Mouse (Mus musculus): ENCODE measurements around the gene Cldn15. TPM values are rescaled to one million over a fixed set of nuclear protein-coding genes. Genes with fewer than 3 reads are reported as not detected.

Gene Cldn15
- total RNA-seq (2014; rRNA removed; ENCODE audit: low replicate concordance), result 10.2 and 19.3 TPM in 2 replicates
- 7.9 and 9.1 TPM in 2 replicates for polyA plus RNA-seq (2015; fragmentation: Nextera tagmentation; extraction: Ambion mirVana)

DNA sequence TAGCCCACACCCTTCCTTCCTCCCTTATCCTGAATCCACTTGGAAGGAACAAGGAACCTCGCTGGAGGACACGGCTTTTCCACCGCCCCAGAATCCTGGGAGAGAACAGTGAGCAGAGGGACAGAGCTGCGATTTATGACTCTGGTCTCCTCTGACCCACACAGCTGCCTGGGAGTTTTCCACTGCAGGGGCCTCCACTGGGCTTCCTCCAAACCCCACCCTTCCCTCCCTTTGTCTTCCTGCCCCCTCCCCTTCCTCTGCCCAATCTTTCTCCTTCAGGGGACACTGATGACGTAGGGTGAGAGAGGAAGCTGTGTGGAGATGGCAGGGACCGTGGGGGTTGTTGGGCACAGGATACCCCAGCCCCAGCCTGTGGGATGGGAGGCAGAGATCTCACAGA, at the start of gene Cldn15:
Gene Cldn15 (plus strand): TSS at position 286 of the 400 bp plus-strand sequence.
- TF ChIP-seq EP300 (IDR thresholded peaks at IDR 0.05; ENCODE audit: low read depth), result peak; percentile 88; the same call in 1 of the 2 replicates
- TF ChIP-seq CTCF (IDR thresholded peaks at IDR 0.05; ENCODE audit: low read depth), result no peak
- H3K9me3 ChIP-seq (replicated peaks; ENCODE audit: control insufficient read depth, low read length), result no peaks in the 10 kb centered on the region
- WGBS, result 55% methylated on average over 6 of the region's 6 CpGs
- no peaks in the 10 kb centered on the region for H3K27me3 ChIP-seq (ENCODE audit: control insufficient read depth, insufficient read depth, low read length)
- DNase-seq (ENCODE audit: low spot score) (peak; percentile 80), ATAC-seq (ENCODE audit: insufficient read depth, low read depth) (peak; percentile 11; the same call in 1 of the 2 replicates)
- 0 out of 2 replicates have a peak within 1 kb of the TSS, but pooled peaks have one; percentile 9 for H3K4me2 ChIP-seq (ENCODE audit: low read depth, low read length)
- no peak within 1 kb of the TSS for H3K4me3 ChIP-seq (ENCODE audit: low read depth, low read length)
- peaks cover 34% of the 10 kb centered on the region for H3K36me3 ChIP-seq (replicated peaks; ENCODE audit: control insufficient read depth, insufficient read depth, low read length)
- peak within 1 kb of the TSS; percentile 85 for H3K27ac ChIP-seq (ENCODE audit: low read depth)
- H3K9ac ChIP-seq (replicated peaks; ENCODE audit: low read depth, low read length), result peak within 1 kb of the TSS; percentile 30; the same call in 1 of the 2 replicates
- peaks cover 22% of the 10 kb centered on the region; the same call in 1 of the 2 replicates for H3K4me1 ChIP-seq (ENCODE audit: control insufficient read depth, insufficient read depth)

DNA sequence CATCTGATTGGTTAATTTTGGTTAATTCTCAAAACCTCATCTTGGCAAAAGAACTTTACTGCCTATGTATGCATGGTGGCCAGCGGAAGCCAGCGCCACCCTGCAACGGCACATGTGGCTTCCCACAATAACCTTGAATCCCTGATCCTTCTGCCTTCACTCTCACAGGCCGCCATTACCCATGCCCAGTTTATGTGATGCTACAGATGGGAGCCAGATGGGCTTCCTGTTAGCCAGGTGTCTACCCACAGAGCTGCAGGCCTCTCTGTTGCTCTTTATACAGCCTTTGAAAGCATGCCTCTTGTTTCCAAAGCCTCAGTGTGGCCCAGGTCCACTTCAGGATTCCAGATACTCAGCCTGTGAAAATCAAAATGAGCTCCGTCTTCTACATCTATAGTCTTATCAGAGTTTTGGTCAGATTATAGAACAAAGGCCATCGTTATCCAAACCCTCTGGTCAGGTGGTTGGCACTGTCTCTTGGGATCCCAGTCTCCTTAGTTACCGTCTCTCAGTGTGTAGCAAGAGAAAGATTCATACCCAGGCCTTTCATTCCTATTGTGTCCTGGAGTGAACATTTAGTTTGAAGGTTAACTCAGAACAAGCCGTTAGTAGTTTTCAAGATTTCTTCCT, 48.7 kb upstream of the Cldn15 start:
- ATAC-seq (ENCODE audit: insufficient read depth, low read depth) (no peak), DNase-seq (ENCODE audit: low spot score) (no peak)
- H3K4me2 ChIP-seq (ENCODE audit: low read depth, low read length), result no peak overlapping the region
- peaks cover 12% of the 10 kb centered on the region; the same call in 1 of the 2 replicates for H3K36me3 ChIP-seq (replicated peaks; ENCODE audit: control insufficient read depth, insufficient read depth, low read length)
- H3K4me3 ChIP-seq (ENCODE audit: low read depth, low read length), result no peak overlapping the region
- TF ChIP-seq EP300 (IDR thresholded peaks at IDR 0.05; ENCODE audit: low read depth) (no peak), CTCF (IDR thresholded peaks at IDR 0.05; ENCODE audit: low read depth) (no peak)
- no peaks in the 10 kb centered on the region for H3K9me3 ChIP-seq (replicated peaks; ENCODE audit: control insufficient read depth, low read length)
- 93% methylated on average over 8 of the region's 8 CpGs for WGBS
- no peak overlapping the region for H3K9ac ChIP-seq (replicated peaks; ENCODE audit: low read depth, low read length)
- H3K27me3 ChIP-seq (ENCODE audit: control insufficient read depth, insufficient read depth, low read length), result no peaks in the 10 kb centered on the region
- H3K4me1 ChIP-seq (ENCODE audit: control insufficient read depth, insufficient read depth), result no peaks in the 10 kb centered on the region
- H3K27ac ChIP-seq (ENCODE audit: low read depth), result no peak overlapping the region

DNA sequence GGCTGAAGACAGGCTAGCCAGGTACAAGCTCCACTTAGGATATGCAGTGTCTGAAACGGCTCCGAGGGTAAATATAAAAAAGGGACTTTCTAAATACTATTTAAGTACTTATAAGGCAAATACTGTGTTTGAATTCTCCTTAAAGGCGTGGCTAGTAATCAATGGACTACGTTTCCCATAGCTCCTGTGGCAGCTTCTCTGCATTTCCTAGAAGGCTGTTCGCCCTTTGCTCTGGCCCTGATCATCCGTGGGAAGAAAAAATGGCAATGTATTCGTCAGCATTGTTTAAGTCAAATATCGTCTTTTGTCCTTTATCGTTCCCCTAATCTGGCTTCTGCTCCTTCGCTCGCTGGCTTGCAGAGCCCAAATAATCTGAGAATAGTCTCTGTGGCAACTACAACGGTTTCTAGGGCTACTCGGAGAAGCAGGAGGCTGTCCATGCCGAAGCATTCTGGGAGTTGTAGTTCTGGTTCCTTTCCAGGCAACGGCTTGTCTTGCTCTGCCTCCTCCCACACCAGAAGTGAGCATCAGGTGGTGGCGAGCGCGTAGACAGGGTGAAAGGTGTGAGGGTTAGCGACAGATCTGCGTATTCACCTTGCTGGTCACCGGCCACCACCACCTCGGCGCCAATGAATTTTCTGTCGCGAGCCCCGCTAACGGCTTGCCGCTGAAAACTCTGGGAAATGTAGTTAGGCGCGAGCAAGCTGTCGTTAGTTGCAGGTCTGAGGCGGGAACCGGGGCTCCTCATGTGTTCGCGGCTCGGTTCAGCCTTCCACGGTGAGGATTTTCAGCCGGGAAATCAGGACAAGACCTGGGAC, 47.6 kb upstream of the Cldn15 start:
- no peak for TF ChIP-seq CTCF (IDR thresholded peaks at IDR 0.05; ENCODE audit: low read depth)
- TF ChIP-seq EP300 (IDR thresholded peaks at IDR 0.05; ENCODE audit: low read depth), result no peak
- H3K27me3 ChIP-seq (ENCODE audit: control insufficient read depth, insufficient read depth, low read length), result no peaks in the 10 kb centered on the region
- no peak overlapping the region for H3K27ac ChIP-seq (ENCODE audit: low read depth)
- no peaks in the 10 kb centered on the region for H3K9me3 ChIP-seq (replicated peaks; ENCODE audit: control insufficient read depth, low read length)
- 2% methylated on average over 38 of the region's 38 CpGs for WGBS
- H3K4me1 ChIP-seq (ENCODE audit: control insufficient read depth, insufficient read depth), result no peaks in the 10 kb centered on the region
- DNase-seq (ENCODE audit: low spot score) (peak; percentile 79), ATAC-seq (ENCODE audit: insufficient read depth, low read depth) (peak; percentile 88)
- peak overlapping the region; percentile 77 for H3K4me2 ChIP-seq (ENCODE audit: low read depth, low read length)
- peak overlapping the region; percentile 38; the same call in 1 of the 2 replicates for H3K9ac ChIP-seq (replicated peaks; ENCODE audit: low read depth, low read length)
- peak overlapping the region; percentile 52 for H3K4me3 ChIP-seq (ENCODE audit: low read depth, low read length)
- H3K36me3 ChIP-seq (replicated peaks; ENCODE audit: control insufficient read depth, insufficient read depth, low read length), result 0 out of 2 replicates have a peak, but pooled peaks cover under 1% of the 10 kb centered on the region

DNA sequence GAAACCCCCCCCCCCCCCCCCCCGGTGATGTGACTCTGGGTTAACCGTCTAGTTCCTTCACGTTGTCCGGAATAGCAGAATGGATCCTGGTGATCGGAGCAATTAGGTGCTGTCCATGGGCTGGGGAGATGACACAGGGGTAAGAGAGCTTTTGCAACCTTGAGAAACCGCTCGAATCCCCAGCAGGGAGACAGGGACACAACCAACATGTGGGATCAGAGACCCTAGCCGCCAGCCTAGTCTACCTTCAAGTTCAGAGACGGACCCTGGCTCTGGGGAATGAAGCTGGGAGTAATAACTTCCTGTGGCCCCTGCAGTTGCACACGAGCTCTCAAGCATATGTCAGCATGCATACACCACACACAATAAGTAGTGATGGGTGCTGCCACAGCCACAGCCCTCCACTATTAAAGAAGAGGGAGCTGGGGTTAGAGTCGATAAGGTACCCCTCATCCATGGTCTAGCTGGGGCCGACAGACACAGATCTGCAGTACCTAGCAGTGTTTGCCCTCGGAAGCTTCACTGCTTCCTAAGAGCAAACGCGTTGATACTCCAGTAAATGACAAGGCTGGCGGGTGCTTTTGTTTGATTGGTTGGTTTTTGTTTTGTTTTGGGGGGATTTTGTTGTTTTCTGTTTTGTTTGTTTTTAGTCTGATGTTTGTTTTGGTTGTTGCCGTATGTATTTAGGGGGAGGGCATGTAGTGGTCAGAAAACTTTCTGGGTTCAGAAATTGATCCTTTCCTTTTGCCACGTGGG, 46.7 kb upstream of the Cldn15 start:
- no peaks in the 10 kb centered on the region for H3K27me3 ChIP-seq (ENCODE audit: control insufficient read depth, insufficient read depth, low read length)
- 23% methylated on average over 18 of the region's 18 CpGs for WGBS
- no peaks in the 10 kb centered on the region for H3K9me3 ChIP-seq (replicated peaks; ENCODE audit: control insufficient read depth, low read length)
- TF ChIP-seq EP300 (IDR thresholded peaks at IDR 0.05; ENCODE audit: low read depth), result no peak
- TF ChIP-seq CTCF (IDR thresholded peaks at IDR 0.05; ENCODE audit: low read depth), result no peak
- peak overlapping the region; percentile 38; the same call in 1 of the 2 replicates for H3K9ac ChIP-seq (replicated peaks; ENCODE audit: low read depth, low read length)
- ATAC-seq (ENCODE audit: insufficient read depth, low read depth) (no peak), DNase-seq (ENCODE audit: low spot score) (no peak)
- peak overlapping the region; percentile 77 for H3K4me2 ChIP-seq (ENCODE audit: low read depth, low read length)
- no peaks in the 10 kb centered on the region for H3K4me1 ChIP-seq (ENCODE audit: control insufficient read depth, insufficient read depth)
- no peaks in the 10 kb centered on the region for H3K36me3 ChIP-seq (replicated peaks; ENCODE audit: control insufficient read depth, insufficient read depth, low read length)
- H3K27ac ChIP-seq (ENCODE audit: low read depth), result no peak overlapping the region
- H3K4me3 ChIP-seq (ENCODE audit: low read depth, low read length), result peak overlapping the region; percentile 52

DNA sequence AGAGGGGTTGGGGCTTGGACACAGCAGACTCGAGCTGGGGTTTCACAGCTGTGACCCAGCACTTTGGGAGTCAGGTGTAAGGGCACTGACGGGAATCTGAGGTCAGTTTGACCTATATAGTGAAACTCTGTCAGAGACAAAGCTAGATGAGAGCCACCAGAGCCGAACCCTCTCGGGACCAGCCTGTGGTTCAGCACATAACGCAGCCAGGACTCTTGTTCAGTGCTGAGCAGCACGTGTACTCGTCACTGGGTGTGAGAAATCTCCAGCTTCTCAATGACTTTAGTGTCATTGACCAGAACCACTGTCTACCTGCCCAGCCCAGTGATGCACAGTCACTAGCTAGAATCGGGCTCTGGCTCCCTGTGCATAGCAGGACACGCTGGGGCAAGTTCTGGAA, 43.6 kb upstream of the Cldn15 start:
- Histone ChIP-seq H3K27ac (ENCODE audit: low read depth) (no peak overlapping the region), H3K9ac (replicated peaks; ENCODE audit: low read depth, low read length) (no peak overlapping the region), H3K9me3 (replicated peaks; ENCODE audit: control insufficient read depth, low read length) (no peaks in the 10 kb centered on the region), H3K27me3 (ENCODE audit: control insufficient read depth, insufficient read depth, low read length) (no peaks in the 10 kb centered on the region), H3K4me2 (ENCODE audit: low read depth, low read length) (no peak overlapping the region), H3K4me3 (ENCODE audit: low read depth, low read length) (no peak overlapping the region), H3K36me3 (replicated peaks; ENCODE audit: control insufficient read depth, insufficient read depth, low read length) (no peaks in the 10 kb centered on the region), H3K4me1 (ENCODE audit: control insufficient read depth, insufficient read depth) (no peaks in the 10 kb centered on the region)
- DNase-seq (ENCODE audit: low spot score) (no peak), ATAC-seq (ENCODE audit: insufficient read depth, low read depth) (no peak)
- TF ChIP-seq EP300 (IDR thresholded peaks at IDR 0.05; ENCODE audit: low read depth), result no peak
- TF ChIP-seq CTCF (IDR thresholded peaks at IDR 0.05; ENCODE audit: low read depth), result no peak
- WGBS, result 78% methylated on average over 9 of the region's 9 CpGs
